Mouse (Mus musculus): ENCODE results near the gene Aldh3b3. TPM values are rescaled to one million over a fixed set of nuclear protein-coding genes. Genes with fewer than 3 reads are reported as not detected.
"Not testable (repeated sequence)": the region's sequence is repeated elsewhere in the genome, so short reads cannot be mapped to it uniquely, and the experiment has no call there.

Aldh3b3 gene
- total RNA-seq, 1 experiment from 2014 or later: not detected

DNA sequence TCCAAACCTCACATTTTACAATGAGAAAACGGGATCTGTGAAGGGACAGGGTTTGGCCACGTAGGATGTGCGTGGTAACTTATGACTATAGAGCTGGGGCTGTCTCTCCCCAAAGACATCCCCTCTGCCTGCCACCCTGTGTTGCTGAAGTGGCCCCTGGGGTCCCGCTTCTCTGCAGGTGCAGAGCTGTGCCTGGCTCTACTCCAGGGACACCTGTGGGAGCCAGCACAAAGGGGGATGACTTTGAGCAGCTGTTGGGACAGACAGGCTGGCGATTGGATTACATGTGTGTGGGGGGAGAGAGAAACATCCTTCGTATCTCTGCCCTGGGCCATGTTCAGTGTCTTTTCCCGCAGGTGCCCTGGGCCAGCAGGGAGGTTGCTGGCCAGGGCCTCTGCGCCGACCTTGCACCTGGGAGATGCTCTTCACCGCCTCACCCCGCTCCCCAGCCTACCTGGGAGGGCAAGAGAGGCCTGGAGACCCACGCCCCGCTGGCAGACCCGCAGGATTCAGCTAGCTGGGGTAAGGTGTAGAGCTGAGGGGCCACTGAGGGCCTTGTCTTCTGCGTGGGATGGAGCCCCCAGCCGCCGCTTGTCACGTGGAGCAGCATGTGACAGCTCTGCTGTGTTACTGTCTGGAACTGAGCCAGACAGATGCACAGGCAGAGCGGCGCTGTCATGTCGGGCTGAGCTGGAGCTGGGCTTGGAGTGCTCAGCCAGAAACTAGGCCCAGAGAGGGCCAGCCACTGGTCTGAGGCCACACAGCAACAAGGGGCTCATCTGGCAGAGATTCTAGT is 28.0 kb upstream of the Aldh3b3 start:
- no peak for ATAC-seq (replicated peaks in 1 of 2; ENCODE audit: insufficient read depth in 1 of 2, low FRiP score in 2 of 2, low TSS enrichment in 1 of 2, low read depth in 1 of 2, poor library complexity in 2 of 2, severe bottlenecking in 2 of 2)

DNA sequence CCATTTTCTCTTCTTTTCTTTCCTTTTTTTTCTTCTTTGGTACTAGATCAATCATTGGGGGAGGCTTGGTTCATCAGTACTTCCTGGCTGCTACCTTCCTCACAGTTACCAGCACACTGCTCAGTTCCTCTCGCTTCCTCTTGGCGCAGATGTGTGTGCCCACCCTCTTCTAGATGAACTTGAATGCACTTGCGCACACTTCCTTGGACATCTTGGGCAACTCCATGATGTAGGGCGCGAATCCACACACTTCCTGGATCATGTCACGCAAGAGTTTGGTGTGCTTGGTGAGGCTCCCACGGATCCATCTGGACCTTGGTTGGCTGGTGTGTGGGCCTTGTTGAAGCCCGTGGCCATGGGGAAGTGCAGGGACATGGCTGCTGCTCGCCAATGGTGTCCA is 26.7 kb upstream of the Aldh3b3 start:
- ATAC-seq (replicated peaks in 1 of 2; ENCODE audit: insufficient read depth in 1 of 2, low FRiP score in 2 of 2, low TSS enrichment in 1 of 2, low read depth in 1 of 2, poor library complexity in 2 of 2, severe bottlenecking in 2 of 2): peak in 1 of 2 experiments; percentile 8; a peak in 1 of 4 replicates

- peak; percentile 89 for ATAC-seq (replicated peaks in 1 of 2; ENCODE audit: insufficient read depth in 1 of 2, low FRiP score in 2 of 2, low TSS enrichment in 1 of 2, low read depth in 1 of 2, poor library complexity in 2 of 2, severe bottlenecking in 2 of 2)
These were observed 23.2 kb upstream of the Aldh3b3 start, which contains the start of gene Unc93b1 for GRCm38 (mm10) chr19:3935032-3935895. Unc93b1 (plus strand) TSS chr19:3935186.

DNA sequence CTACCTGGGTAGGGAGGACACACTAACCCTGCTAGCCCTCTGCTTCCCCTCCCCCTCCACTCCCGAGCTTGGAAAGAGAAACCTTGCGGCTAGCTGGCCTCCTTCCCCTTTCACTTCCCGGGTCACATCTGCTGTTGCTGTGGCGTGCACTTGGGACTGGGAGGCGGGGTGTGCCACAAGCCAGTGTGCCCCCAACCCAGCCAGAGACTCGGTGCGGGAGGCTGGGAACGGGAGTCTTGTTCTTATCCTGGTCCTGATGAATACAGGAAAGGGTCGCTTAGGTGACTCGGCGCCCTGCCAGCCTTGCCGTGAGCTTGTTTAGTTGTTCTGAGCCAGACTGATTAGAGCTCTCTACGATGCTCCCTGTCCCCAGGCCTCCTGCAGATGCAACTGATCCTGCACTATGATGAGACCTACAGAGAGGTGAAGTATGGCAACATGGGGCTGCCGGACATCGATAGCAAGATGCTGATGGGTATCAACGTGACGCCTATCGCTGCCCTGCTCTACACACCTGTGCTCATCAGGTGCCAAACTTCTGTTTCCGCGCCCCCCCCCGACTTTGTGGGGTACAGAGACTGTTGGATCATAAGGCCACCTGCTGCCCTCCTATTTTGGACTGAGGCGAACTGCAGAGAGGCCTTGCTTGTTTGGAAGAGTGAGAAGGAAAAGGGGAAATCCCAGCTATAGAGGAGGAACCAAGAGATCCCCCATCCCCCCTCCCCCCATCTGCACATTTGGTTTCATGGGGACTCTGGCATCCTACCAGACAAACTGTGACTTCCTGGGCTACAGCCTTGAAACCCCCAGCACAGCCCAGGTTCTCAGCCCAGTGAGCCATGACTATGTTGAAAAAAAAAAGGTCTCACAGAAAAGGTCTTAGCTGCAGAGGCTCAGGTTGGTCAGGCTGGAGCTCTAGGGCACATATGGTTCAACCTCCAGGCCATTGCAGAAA is 22.3 kb upstream of the Aldh3b3 start:
- peak; percentile 66 to 68 for ATAC-seq (replicated peaks in 1 of 2; ENCODE audit: insufficient read depth in 1 of 2, low FRiP score in 2 of 2, low TSS enrichment in 1 of 2, low read depth in 1 of 2, poor library complexity in 2 of 2, severe bottlenecking in 2 of 2)

DNA sequence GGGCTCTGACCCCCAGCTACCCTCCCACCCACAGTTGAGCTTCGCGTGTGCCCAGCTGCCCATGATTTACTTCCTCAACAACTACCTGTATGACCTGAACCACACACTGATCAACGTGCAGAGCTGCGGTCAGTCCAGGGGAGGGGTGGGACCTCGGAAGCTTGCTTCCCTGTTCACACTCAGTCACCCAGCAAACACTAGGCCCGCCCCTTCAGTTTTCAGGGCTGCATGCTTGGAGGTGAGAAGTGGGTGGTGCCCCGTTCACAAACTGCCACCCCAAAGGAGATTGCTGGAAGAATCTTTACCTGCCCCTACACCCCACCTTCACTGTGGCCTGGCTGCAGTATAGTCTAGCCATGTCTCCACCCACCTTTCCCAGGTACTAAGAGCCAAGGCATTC is 16.1 kb upstream of the Aldh3b3 start:
- ATAC-seq (replicated peaks in 1 of 2; ENCODE audit: insufficient read depth in 1 of 2, low FRiP score in 2 of 2, low TSS enrichment in 1 of 2, low read depth in 1 of 2, poor library complexity in 2 of 2, severe bottlenecking in 2 of 2): no peak

GRCm38 (mm10) chr19:3942986-3943735 is 15.3 kb upstream of the Aldh3b3 start:
- peak; percentile 25 to 65; a peak in 2 of 4 replicates for ATAC-seq (replicated peaks in 1 of 2; ENCODE audit: insufficient read depth in 1 of 2, low FRiP score in 2 of 2, low TSS enrichment in 1 of 2, low read depth in 1 of 2, poor library complexity in 2 of 2, severe bottlenecking in 2 of 2)

DNA sequence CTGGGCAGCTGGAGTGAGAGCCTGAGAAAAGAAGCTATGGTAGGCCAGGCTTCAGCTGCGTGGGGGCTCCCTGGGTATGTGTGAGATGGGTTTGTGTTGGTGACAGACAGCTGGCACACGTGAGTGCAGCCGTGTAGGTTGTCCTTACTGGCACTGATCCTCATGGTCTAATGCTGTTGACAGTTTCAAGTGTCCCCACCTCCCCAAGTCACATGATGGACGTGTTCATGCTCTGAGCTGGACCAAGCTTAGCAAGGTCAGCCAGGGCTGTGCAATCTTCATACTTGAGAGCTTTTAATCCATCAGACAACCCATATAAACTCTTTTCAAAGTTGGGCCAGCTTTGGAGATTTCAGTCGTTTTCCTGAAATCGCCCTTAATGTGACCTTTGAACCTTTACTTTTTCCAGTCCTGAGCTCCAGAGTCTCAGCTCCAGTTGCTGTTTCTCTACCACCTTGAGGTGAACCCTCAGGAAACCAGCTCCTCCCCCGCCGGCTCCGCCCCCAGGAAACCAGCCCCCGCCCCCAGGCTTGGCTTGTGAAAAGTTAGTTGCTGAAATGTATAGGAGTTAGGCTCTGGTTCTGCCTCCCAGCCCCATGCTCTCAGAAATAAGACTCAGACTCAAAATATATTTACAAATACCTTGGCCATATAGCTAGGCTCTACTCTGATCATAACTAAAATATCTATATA is 12.4 kb upstream of the Aldh3b3 start:
- no peak for ATAC-seq (replicated peaks in 1 of 2; ENCODE audit: insufficient read depth in 1 of 2, low FRiP score in 2 of 2, low TSS enrichment in 1 of 2, low read depth in 1 of 2, poor library complexity in 2 of 2, severe bottlenecking in 2 of 2)

- peak; percentile 46 to 72; a peak in 1 of 4 replicates for ATAC-seq (replicated peaks in 1 of 2; ENCODE audit: insufficient read depth in 1 of 2, low FRiP score in 2 of 2, low TSS enrichment in 1 of 2, low read depth in 1 of 2, poor library complexity in 2 of 2, severe bottlenecking in 2 of 2)
These were observed 11.7 kb upstream of the Aldh3b3 start for GRCm38 (mm10) chr19:3946715-3947114.

DNA sequence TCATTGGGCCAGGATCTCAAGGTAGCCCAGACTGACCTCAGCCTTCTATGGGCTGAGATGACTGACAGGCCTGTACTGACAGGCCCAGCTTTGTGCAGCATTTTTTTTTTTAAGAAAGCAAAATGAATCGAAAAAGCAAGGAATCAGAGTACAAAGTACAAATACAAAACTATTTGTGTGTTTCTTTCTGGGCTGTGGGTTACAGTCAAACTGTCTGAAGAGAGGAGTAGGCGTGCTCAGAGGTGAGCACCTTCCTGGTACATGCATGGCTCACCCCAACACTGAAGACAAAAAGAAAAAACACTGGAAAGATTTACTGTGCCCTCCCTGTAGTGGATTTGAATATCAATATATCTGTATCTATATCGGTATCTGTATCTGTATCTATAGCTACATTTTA is 10.6 kb upstream of the Aldh3b3 start:
- ATAC-seq (replicated peaks in 1 of 2; ENCODE audit: insufficient read depth in 1 of 2, low FRiP score in 2 of 2, low TSS enrichment in 1 of 2, low read depth in 1 of 2, poor library complexity in 2 of 2, severe bottlenecking in 2 of 2): no peak

DNA sequence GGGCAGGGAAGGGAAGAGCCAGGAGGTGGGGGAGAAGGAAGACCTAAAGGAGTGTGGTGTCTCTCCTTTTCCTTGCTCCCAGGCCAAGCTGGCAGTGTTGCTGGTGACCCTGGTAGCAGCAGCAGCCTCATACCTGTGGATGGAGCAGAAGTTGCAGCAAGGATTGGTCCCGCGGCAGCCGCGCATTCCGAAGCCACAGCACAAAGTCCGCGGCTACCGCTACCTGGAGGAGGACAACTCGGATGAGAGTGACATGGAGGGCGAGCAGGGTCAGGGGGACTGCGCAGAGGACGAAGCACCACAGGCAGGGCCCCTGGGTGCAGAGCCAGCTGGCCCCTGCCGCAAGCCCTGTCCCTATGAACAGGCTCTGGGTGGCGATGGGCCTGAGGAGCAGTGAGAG is 9.9 kb upstream of the Aldh3b3 start:
- no peak for ATAC-seq (replicated peaks in 1 of 2; ENCODE audit: insufficient read depth in 1 of 2, low FRiP score in 2 of 2, low TSS enrichment in 1 of 2, low read depth in 1 of 2, poor library complexity in 2 of 2, severe bottlenecking in 2 of 2)

- ATAC-seq (replicated peaks in 1 of 2; ENCODE audit: insufficient read depth in 1 of 2, low FRiP score in 2 of 2, low TSS enrichment in 1 of 2, low read depth in 1 of 2, poor library complexity in 2 of 2, severe bottlenecking in 2 of 2): no peak
These were observed 8.1 kb upstream of the Aldh3b3 start for GRCm38 (mm10) chr19:3950331-3950730.

DNA sequence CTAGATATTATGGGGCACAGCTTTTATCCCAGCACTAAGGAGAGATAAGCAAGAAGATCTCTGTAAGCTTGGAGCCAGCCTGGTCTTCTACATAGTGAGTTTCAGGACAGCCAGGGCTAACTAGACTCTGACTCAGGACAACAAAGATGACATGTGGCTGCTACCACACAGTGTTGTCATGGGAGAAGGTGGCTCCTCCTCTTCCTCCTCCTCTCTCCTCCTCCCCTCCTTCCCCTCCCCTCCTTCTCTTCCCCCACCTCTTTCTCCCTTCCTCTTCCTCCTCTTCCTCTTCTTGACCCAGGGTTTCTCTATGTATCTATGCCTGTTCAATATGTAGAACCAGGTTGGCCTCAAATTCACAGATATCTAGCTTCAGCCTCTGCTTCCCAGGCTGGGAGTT is 7.0 kb upstream of the Aldh3b3 start:
- ATAC-seq (replicated peaks in 1 of 2; ENCODE audit: insufficient read depth in 1 of 2, low FRiP score in 2 of 2, low TSS enrichment in 1 of 2, low read depth in 1 of 2, poor library complexity in 2 of 2, severe bottlenecking in 2 of 2): no peak

DNA sequence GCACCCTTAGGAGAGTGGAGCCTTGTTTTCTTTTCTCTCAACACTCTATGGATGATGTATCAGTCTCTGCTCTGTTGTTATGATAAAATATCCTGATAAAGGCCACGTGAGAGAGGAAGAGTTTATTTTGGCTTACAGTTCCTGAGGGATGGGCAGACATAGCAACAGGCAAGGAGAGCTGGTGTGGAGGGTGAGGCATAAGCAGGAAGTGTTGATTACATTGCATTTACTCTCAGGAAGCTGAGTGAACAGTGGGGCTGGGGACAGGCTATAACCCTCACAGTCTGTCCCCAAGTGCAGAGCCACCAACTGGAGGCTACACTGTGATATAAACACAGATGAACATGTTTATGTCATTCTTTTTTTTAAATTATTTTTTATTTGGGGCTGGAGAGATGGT is 6.3 kb upstream of the Aldh3b3 start:
- ATAC-seq (replicated peaks in 1 of 2; ENCODE audit: insufficient read depth in 1 of 2, low FRiP score in 2 of 2, low TSS enrichment in 1 of 2, low read depth in 1 of 2, poor library complexity in 2 of 2, severe bottlenecking in 2 of 2): no peak

GRCm38 (mm10) chr19:3955033-3955432 is 3.4 kb upstream of the Aldh3b3 start:
- ATAC-seq (replicated peaks in 1 of 2; ENCODE audit: insufficient read depth in 1 of 2, low FRiP score in 2 of 2, low TSS enrichment in 1 of 2, low read depth in 1 of 2, poor library complexity in 2 of 2, severe bottlenecking in 2 of 2): no peak

DNA sequence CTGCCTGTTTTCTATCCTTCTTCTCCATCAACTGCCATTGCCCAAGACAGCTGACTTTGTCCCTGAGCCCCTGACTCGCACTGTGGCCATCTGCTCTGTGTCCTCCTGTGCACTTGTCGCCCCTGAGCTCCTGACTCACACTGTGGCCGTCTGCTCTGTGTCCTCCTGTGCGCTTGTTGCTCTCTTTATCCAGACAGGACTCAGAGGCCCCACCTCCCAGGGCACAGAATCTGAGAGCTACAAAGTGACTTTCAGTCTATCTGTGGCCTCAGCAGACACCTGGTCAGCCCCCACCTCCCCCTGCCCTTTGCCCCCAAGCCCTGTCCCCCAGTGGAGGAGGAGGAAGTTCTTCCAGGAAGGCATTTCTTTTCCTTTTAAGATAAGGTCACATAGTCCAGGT is 2.6 kb upstream of the Aldh3b3 start:
- ATAC-seq (replicated peaks in 1 of 2; ENCODE audit: insufficient read depth in 1 of 2, low FRiP score in 2 of 2, low TSS enrichment in 1 of 2, low read depth in 1 of 2, poor library complexity in 2 of 2, severe bottlenecking in 2 of 2): no peak

GRCm38 (mm10) chr19:3957296-3958036 is 979 bp upstream of the Aldh3b3 start:
- ATAC-seq (replicated peaks in 1 of 2; ENCODE audit: insufficient read depth in 1 of 2, low FRiP score in 2 of 2, low TSS enrichment in 1 of 2, low read depth in 1 of 2, poor library complexity in 2 of 2, severe bottlenecking in 2 of 2): not testable (repeated sequence)

All from hematopoietic stem cell, adult 5-6 weeks (primary cell).